Mouse (Mus musculus): ENCODE results near the gene Gpam. TPM values are rescaled to one million over a fixed set of nuclear protein-coding genes. Genes with fewer than 3 reads are reported as not detected.

The Gpam gene
- total and polyA plus RNA-seq, 3 experiments, result 8.8 to 12.5 (median 12.3) TPM

- no peak overlapping the region for H3K9ac ChIP-seq (ENCODE audit: insufficient read depth, low read depth)
- in situ Hi-C loops (cut with MboI; ENCODE audit: low pct_ligation_motif_present, low pct_unique_long_range_greater_than_20kb, low sequenced_read_pairs), result loop anchor here (5.0 kb wide), 1 partner anchor 35 kb away; no protein-coding TSS in a partner anchor
- H3K27me3 ChIP-seq (replicated peaks), result no peaks in the 10 kb centered on the region
- H3K9me3 ChIP-seq (replicated peaks; ENCODE audit: low read length), result no peaks in the 10 kb centered on the region
- no peak overlapping the region for H3K27ac ChIP-seq (ENCODE audit: insufficient read depth, low read depth)
- H3K4me1 ChIP-seq (ENCODE audit: control insufficient read depth in 1 of 2, insufficient read depth in 2 of 2), result peaks cover 0 to 41% of the 10 kb centered on the region in 2 experiments; a peak in 2 of 4 replicates
- H3K4me2 ChIP-seq (ENCODE audit: insufficient read depth, low read depth, poor library complexity, severe bottlenecking), result no peak overlapping the region
- H3K36me3 ChIP-seq (replicated peaks in 1 of 2; ENCODE audit: control insufficient read depth in 1 of 2, insufficient read depth in 1 of 2, low read length in 1 of 2), result no peaks in the 10 kb centered on the region
- no peaks in the 10 kb centered on the region for H3K79me2 ChIP-seq (replicated peaks; ENCODE audit: control insufficient read depth, extremely low read depth, insufficient read depth, poor library complexity, severe bottlenecking)
- TF ChIP-seq SIN3A (IDR thresholded peaks at IDR 0.05; ENCODE audit: low read length) (no peak), ZKSCAN1 (IDR thresholded peaks at IDR 0.05; ENCODE audit: borderline replicate concordance, low read depth, low read length) (no peak), MAFK (IDR thresholded peaks at IDR 0.05; ENCODE audit: insufficient replicate concordance, low read length) (no peak), USF2 (conservative IDR thresholded peaks at IDR 0.05; ENCODE audit: low read depth, low read length) (no peak), MAZ (IDR thresholded peaks at IDR 0.05; ENCODE audit: low read depth, low read length) (no peak), SMC3 (IDR thresholded peaks at IDR 0.05; ENCODE audit: low read depth, low read length) (no peak), TCF12 (IDR thresholded peaks at IDR 0.05; ENCODE audit: low read depth, low read length) (no peak), HCFC1 (IDR thresholded peaks at IDR 0.05; ENCODE audit: low read depth, low read length) (no peak), JUND (conservative IDR thresholded peaks at IDR 0.05; ENCODE audit: low read depth, low read length) (no peak), E2F4 (IDR thresholded peaks at IDR 0.05; ENCODE audit: insufficient replicate concordance, low read depth, low read length) (no peak)
- dilution Hi-C loops (cut with MboI; ENCODE audit: extremely low pct_ligation_motif_present, extremely low pct_unique_long_range_greater_than_20kb, low sequenced_read_pairs), result no loop called here
- no peak for DNase-seq (ENCODE audit: extremely low read depth)
- no peak overlapping the region for H3K4me3 ChIP-seq (replicated peaks in 1 of 3; ENCODE audit: low read depth in 2 of 3, low read length in 2 of 3, poor library complexity in 1 of 3)
Measured at GRCm38 (mm10) chr19:55136693-55137427, 9.8 kb upstream of the Gpam start.

GRCm38 (mm10) chr19:55135918-55136317 lies 8.9 kb upstream of the Gpam start:
- TF ChIP-seq MEF2A (IDR thresholded peaks at IDR 0.05; ENCODE audit: borderline replicate concordance, low read depth, low read length) (no peak), CHD2 (IDR thresholded peaks at IDR 0.05; ENCODE audit: low read length) (no peak), MAZ (IDR thresholded peaks at IDR 0.05; ENCODE audit: low read depth, low read length) (no peak), NRF1 (IDR thresholded peaks at IDR 0.05; ENCODE audit: low read depth, low read length) (no peak), CHD1 (IDR thresholded peaks at IDR 0.05; ENCODE audit: low read depth, low read length) (no peak), ETS1 (conservative IDR thresholded peaks at IDR 0.05; ENCODE audit: low read depth, low read length) (no peak), MAFK (IDR thresholded peaks at IDR 0.05; ENCODE audit: insufficient replicate concordance, low read length) (no peak), RCOR1 (conservative IDR thresholded peaks at IDR 0.05; ENCODE audit: low read depth, low read length) (no peak), POLR2AphosphoS2 (IDR thresholded peaks at IDR 0.05; ENCODE audit: low read depth, low read length) (no peak), HCFC1 (IDR thresholded peaks at IDR 0.05; ENCODE audit: low read depth, low read length) (no peak), UBTF (IDR thresholded peaks at IDR 0.05; ENCODE audit: low read depth, low read length) (no peak), RAD21 (IDR thresholded peaks at IDR 0.05; ENCODE audit: low read depth, low read length) (no peak), MXI1 (IDR thresholded peaks at IDR 0.05; ENCODE audit: low read depth, low read length) (no peak), PAX5 (IDR thresholded peaks at IDR 0.05; ENCODE audit: low read length) (no peak)
- DNase-seq (ENCODE audit: extremely low read depth), result no peak
- dilution Hi-C loops (cut with MboI; ENCODE audit: extremely low pct_ligation_motif_present, extremely low pct_unique_long_range_greater_than_20kb, low sequenced_read_pairs) (no loop called here), in situ Hi-C loops (cut with MboI; ENCODE audit: low pct_ligation_motif_present, low pct_unique_long_range_greater_than_20kb, low sequenced_read_pairs) (loop anchor here (5.0 kb wide), 1 partner anchor 34 kb away; no protein-coding TSS in a partner anchor)
- H3K79me2 ChIP-seq (replicated peaks; ENCODE audit: control insufficient read depth, extremely low read depth, insufficient read depth, poor library complexity, severe bottlenecking), result no peaks in the 10 kb centered on the region
- no peaks in the 10 kb centered on the region for H3K27me3 ChIP-seq (replicated peaks)
- no peak overlapping the region for H3K4me3 ChIP-seq (replicated peaks in 1 of 3; ENCODE audit: low read depth in 2 of 3, low read length in 2 of 3, poor library complexity in 1 of 3)
- H3K4me1 ChIP-seq (ENCODE audit: control insufficient read depth in 1 of 2, insufficient read depth in 2 of 2), result peaks cover 0 to 41% of the 10 kb centered on the region in 2 experiments; a peak in 2 of 4 replicates
- H3K4me2 ChIP-seq (ENCODE audit: insufficient read depth, low read depth, poor library complexity, severe bottlenecking), result no peak overlapping the region
- H3K9me3 ChIP-seq (replicated peaks; ENCODE audit: low read length), result no peaks in the 10 kb centered on the region
- H3K27ac ChIP-seq (ENCODE audit: insufficient read depth, low read depth), result no peak overlapping the region
- H3K36me3 ChIP-seq (replicated peaks in 1 of 2; ENCODE audit: control insufficient read depth in 1 of 2, insufficient read depth in 1 of 2, low read length in 1 of 2), result no peaks in the 10 kb centered on the region
- H3K9ac ChIP-seq (ENCODE audit: insufficient read depth, low read depth), result no peak overlapping the region
